Mouse (Mus musculus) stomach, embryonic 15.5 days (tissue): ENCODE results near the gene Zfp691. TPM values are rescaled to one million over a fixed set of nuclear protein-coding genes. Genes with fewer than 3 reads are reported as not detected.

Source experiments
- ATAC-seq: fragments of 200-750 bp; cut with Nextera tagmentation; 2 replicates; pipeline ENCODE4 v1.8.0; 2017; ENCODE audit warnings: low read depth, moderate number of reproducible peaks, moderate TSS enrichment; ENCODE audit not compliant: insufficient read depth, low FRiP score
- H3K27ac ChIP-seq: fragments of 300-500 bp; sonication (generic); 2 replicates; pipeline ENCODE4 v1.5.1; 2015; ENCODE audit warnings: mild to moderate bottlenecking, inconsistent platforms
- H3K27me3 ChIP-seq: fragments of 300-500 bp; sonication (generic); replicated peaks from 2 replicates; pipeline ENCODE4 v1.6.1; 2015; ENCODE audit warnings: inconsistent platforms
- H3K36me3 ChIP-seq: fragments of 300-500 bp; sonication (generic); 2 replicates; pipeline ENCODE4 v1.6.1; 2015; ENCODE audit warnings: inconsistent platforms
- H3K4me1 ChIP-seq: fragments of 300-500 bp; sonication (generic); 2 replicates; pipeline ENCODE4 v1.6.1; 2015; ENCODE audit warnings: inconsistent platforms
- H3K4me2 ChIP-seq: fragments of 300-500 bp; sonication (generic); 2 replicates; pipeline ENCODE4 v1.6.1; 2015; ENCODE audit warnings: mild to moderate bottlenecking, inconsistent platforms
- H3K4me3 ChIP-seq: fragments of 300-500 bp; sonication (generic); replicated peaks from 2 replicates; pipeline ENCODE4 v1.5.1; 2015; ENCODE audit warnings: inconsistent platforms
- H3K9ac ChIP-seq: fragments of 300-500 bp; sonication (generic); 2 replicates; pipeline ENCODE4 v1.6.1; 2015; ENCODE audit warnings: inconsistent platforms
- H3K9me3 ChIP-seq: fragments of 300-500 bp; sonication (generic); 2 replicates; pipeline ENCODE4 v1.6.1; 2016; ENCODE audit warnings: inconsistent platforms
- WGBS: fragments of 180-500 bp; shearing (Covaris S2); methylation state at CpG from one replicate; pipeline ENCODE4 v1.1.7; 2015; 5-methylcytosine and 5-hydroxymethylcytosine counted together
- polyA plus RNA-seq: library from polyadenylated mRNA; unstranded; fragments of >200 nt; fragmentation: Nextera tagmentation; extraction: Ambion mirVana; gene quantifications from 2 replicates; pipeline ENCODE4 v1.2.1, GENCODE M21; 2015

Gene Zfp691
- polyA plus RNA-seq, result 4.6 and 5.5 TPM in 2 replicates

DNA sequence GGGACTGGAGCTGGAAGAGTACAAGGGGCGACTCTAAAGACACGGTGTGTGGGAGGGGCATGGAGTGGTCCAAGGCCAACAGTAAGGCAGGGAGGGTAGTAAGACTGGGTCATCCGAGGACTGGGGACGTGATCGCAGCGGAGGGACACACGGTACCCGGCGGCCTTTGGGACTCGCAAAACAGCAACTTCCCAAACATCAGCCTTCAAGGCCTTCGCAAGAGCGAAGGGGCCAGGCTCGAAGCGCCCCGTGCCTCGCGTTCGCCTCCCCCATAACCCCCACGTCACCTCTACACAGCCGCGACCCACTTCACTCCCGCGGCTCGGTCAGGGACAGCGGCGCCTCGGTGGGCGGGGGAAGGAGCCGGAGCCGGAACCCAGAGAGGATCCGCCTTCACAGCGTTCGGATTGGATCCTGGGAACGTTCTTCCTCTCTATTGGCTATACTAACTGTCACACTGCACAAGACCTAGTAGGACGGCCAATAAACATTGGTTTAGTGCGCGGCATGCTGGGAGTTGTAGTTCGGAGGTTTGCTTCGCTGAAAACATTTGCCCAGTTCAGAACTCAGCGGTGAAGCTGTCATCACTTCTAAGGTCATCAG, at the start of gene Zfp691:
Gene Zfp691, minus strand, starts transcription at position 345 of the 603 bp plus-strand sequence.
- WGBS, result under 1% methylated on average over 39 of the region's 40 CpGs
- no peak within 1 kb of the TSS for H3K27ac ChIP-seq
- peak within 1 kb of the TSS; percentile 62 for H3K4me2 ChIP-seq
- 0 out of 2 replicates have a peak, but pooled peaks cover 9% of the 10 kb centered on the region for H3K36me3 ChIP-seq
- H3K9ac ChIP-seq, result peak within 1 kb of the TSS; percentile 76
- H3K4me1 ChIP-seq, result peaks cover 8% of the 10 kb centered on the region
- H3K4me3 ChIP-seq, result peak within 1 kb of the TSS; percentile 82
- H3K27me3 ChIP-seq, result no peaks in the 10 kb centered on the region
- H3K9me3 ChIP-seq, result no peaks in the 10 kb centered on the region
- ATAC-seq, result peak; percentile 100

GRCm38 (mm10) chr4:119223696-119224095, 49.7 kb upstream of the Zfp691 start:
- Histone ChIP-seq H3K36me3 (peaks cover 25% of the 10 kb centered on the region), H3K4me1 (no peaks in the 10 kb centered on the region), H3K9me3 (no peaks in the 10 kb centered on the region), H3K4me3 (no peak overlapping the region), H3K9ac (no peak overlapping the region), H3K27ac (no peak overlapping the region), H3K4me2 (no peak overlapping the region), H3K27me3 (no peaks in the 10 kb centered on the region)
- no peak for ATAC-seq
- 91% methylated on average over 1 of the region's 1 CpGs for WGBS

DNA sequence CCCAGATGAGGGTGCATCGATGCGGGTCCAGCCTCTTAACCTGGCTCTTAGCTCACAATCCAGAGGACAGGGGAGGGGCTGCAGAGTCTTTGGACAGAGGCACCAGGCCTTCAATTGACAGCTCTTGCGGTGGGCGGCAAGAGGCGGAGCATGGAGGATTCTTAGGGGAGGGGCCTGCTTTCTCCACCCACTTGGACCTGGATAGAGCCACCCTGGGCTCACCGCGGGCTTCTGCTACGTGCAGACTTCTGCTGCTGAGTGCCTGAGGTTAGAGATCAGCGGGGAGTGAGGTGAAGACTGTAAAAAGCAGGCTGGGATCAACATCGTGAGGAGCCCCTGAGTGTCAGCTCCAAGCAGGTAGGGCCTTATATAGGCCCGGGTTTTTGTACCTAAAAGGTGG, 44.2 kb upstream of the Zfp691 start, which contains the start of gene Tmem269:
Gene Tmem269, minus strand, starts transcription at position 49 of the 400 bp plus-strand sequence.
- Histone ChIP-seq H3K27me3 (no peaks in the 10 kb centered on the region), H3K4me1 (0 out of 2 replicates have a peak, but pooled peaks cover 4% of the 10 kb centered on the region), H3K4me2 (no peak within 1 kb of the TSS), H3K9ac (no peak within 1 kb of the TSS), H3K36me3 (0 out of 2 replicates have a peak, but pooled peaks cover 4% of the 10 kb centered on the region), H3K27ac (no peak within 1 kb of the TSS), H3K4me3 (no peak within 1 kb of the TSS), H3K9me3 (no peaks in the 10 kb centered on the region)
- ATAC-seq, result no peak
- 11% methylated on average over 11 of the region's 11 CpGs for WGBS

DNA sequence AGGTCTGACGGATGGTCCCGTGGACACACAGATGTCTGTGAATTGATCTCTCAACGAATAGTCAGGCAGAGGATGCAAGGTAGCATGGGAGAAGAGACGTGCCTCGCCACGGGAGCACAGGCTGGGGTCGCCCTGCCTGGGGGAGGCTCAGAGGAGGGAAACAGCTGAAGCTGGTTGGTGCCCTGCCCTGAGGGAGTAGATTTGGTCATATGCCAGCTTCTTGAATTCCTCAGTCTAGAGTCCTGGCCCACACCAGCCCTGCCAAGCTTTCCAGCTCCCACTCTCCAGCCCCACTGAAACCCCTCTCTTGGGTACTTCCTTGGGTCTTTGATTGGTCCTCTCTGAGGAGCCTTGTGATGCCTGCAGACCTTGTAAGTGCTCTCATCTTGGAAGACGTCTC, 42.7 kb upstream of the Zfp691 start:
- Histone ChIP-seq H3K4me2 (no peak overlapping the region), H3K9me3 (no peaks in the 10 kb centered on the region), H3K4me3 (no peak overlapping the region), H3K27ac (no peak overlapping the region), H3K9ac (no peak overlapping the region), H3K4me1 (0 out of 2 replicates have a peak, but pooled peaks cover 4% of the 10 kb centered on the region), H3K27me3 (no peaks in the 10 kb centered on the region), H3K36me3 (no peaks in the 10 kb centered on the region)
- no peak for ATAC-seq
- 66% methylated on average over 8 of the region's 8 CpGs for WGBS

DNA sequence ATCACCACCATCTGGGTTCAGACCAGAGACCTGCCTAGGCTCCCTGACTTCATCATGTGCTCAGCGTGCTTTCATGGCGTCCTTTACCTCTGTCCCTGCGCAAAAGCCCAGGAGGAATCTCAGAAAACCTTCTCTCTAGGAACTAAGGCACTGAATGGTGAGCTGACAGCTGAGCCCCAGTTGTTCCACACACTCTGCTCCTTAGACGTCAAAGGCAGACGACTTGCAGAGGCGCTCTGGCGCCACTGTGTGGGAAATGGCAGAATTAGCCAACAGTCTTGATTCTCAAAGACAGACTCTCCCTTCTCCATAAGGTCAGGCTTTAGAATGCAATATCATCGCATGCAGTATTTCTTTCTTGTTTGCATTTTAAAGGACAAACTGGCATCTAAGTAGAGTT, 30.7 kb upstream of the Zfp691 start:
- no peak overlapping the region for H3K4me2 ChIP-seq
- 17% methylated on average over 8 of the region's 8 CpGs for WGBS
- no peak overlapping the region for H3K27ac ChIP-seq
- no peaks in the 10 kb centered on the region for H3K36me3 ChIP-seq
- no peak overlapping the region for H3K4me3 ChIP-seq
- H3K9me3 ChIP-seq, result no peaks in the 10 kb centered on the region
- no peak for ATAC-seq
- no peak overlapping the region for H3K9ac ChIP-seq
- H3K4me1 ChIP-seq, result no peaks in the 10 kb centered on the region
- no peaks in the 10 kb centered on the region for H3K27me3 ChIP-seq

DNA sequence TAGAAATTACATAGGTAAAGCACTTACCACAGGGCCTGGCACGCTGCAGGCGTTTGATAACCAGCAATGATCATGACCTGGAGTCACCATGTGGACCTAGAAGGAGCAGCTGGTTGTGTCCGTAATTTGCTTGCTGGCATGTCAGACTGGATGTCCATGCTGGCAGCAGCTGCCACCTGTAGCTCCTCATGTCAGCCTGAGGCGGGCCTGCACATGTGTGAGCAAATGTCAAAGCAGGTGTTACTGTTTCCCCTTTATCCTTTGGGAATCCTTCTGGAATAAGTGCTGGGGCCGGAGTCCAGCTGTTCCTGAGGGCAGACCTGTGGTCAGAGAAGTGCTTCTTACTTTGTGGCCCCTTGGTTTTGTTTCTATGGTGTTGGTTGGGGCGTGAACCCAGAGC, 24.1 kb upstream of the Zfp691 start:
- no peak for ATAC-seq
- Histone ChIP-seq H3K27me3 (no peaks in the 10 kb centered on the region), H3K9ac (no peak overlapping the region), H3K27ac (no peak overlapping the region), H3K4me3 (no peak overlapping the region), H3K36me3 (no peaks in the 10 kb centered on the region), H3K9me3 (no peaks in the 10 kb centered on the region), H3K4me1 (peaks cover 14% of the 10 kb centered on the region; the same call in 1 of the 2 replicates), H3K4me2 (no peak overlapping the region)
- WGBS, result 78% methylated on average over 6 of the region's 6 CpGs

GRCm38 (mm10) chr4:119195582-119196320, 21.8 kb upstream of the Zfp691 start:
- WGBS, result 9% methylated on average over 16 of the region's 18 CpGs
- no peak for ATAC-seq

DNA sequence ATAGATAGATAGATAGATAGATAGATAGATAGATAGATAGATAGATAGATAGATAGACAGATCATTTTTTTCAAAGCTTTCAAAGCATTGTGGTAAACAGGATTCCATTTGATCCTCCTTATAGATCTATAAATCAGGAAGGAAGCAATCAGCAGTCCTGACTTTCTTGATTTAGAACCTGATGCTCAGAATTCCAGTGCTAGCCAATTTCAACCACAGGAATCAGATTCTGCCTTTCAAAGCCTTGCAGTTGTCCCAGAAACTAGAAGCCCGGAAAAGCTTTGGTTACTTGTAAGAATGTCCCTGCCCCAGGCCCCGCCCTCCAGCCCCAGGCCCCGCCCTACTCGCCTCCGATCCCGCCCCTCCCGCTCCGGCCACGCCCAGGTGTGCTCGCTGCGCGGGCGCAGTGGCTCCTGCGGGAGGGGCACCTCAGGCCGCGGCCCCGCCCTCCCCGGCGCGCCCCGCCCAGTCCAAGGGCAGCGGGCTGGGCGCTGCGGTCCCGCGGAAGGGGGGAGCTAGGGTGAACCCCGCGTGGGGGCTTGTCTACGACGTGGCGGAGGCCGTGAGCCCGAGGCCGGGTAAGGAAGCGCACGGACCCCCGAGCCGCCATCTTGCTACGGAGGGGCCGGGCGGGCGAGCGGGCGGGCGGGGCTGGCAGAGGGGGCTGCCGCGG, 21.1 kb upstream of the Zfp691 start, which contains the start of gene Svbp:
Gene Svbp, plus strand, starts transcription at position 398 of the 673 bp plus-strand sequence.
- peak; percentile 90 for ATAC-seq
- H3K27ac ChIP-seq, result peak within 1 kb of the TSS; percentile 45; the same call in 1 of the 2 replicates
- no peaks in the 10 kb centered on the region for H3K36me3 ChIP-seq
- H3K4me3 ChIP-seq, result peak within 1 kb of the TSS; percentile 67
- peak within 1 kb of the TSS; percentile 65 for H3K4me2 ChIP-seq
- no peaks in the 10 kb centered on the region for H3K9me3 ChIP-seq
- no peaks in the 10 kb centered on the region for H3K27me3 ChIP-seq
- H3K9ac ChIP-seq, result peak within 1 kb of the TSS; percentile 42; the same call in 1 of the 2 replicates
- under 1% methylated on average over 43 of the region's 47 CpGs for WGBS
- peaks cover 14% of the 10 kb centered on the region; the same call in 1 of the 2 replicates for H3K4me1 ChIP-seq

More at GRCm38 (mm10) chr4:119195582-119196320, 21.8 kb upstream of the Zfp691 start:
- Histone ChIP-seq H3K4me3 (peak overlapping the region; percentile 67), H3K27me3 (no peaks in the 10 kb centered on the region), H3K9me3 (no peaks in the 10 kb centered on the region), H3K4me1 (peaks cover 14% of the 10 kb centered on the region; the same call in 1 of the 2 replicates), H3K36me3 (no peaks in the 10 kb centered on the region), H3K27ac (peak overlapping the region; percentile 45; the same call in 1 of the 2 replicates), H3K4me2 (peak overlapping the region; percentile 65), H3K9ac (peak overlapping the region; percentile 42; the same call in 1 of the 2 replicates)

GRCm38 (mm10) chr4:119192757-119193156, 18.8 kb upstream of the Zfp691 start:
- H3K27me3 ChIP-seq, result no peaks in the 10 kb centered on the region
- ATAC-seq, result no peak
- H3K9me3 ChIP-seq, result no peaks in the 10 kb centered on the region
- no peaks in the 10 kb centered on the region for H3K36me3 ChIP-seq
- no peak overlapping the region for H3K4me2 ChIP-seq
- WGBS, result 86% methylated on average over 4 of the region's 4 CpGs
- no peak overlapping the region for H3K9ac ChIP-seq
- peaks cover 14% of the 10 kb centered on the region; the same call in 1 of the 2 replicates for H3K4me1 ChIP-seq
- no peak overlapping the region for H3K4me3 ChIP-seq
- H3K27ac ChIP-seq, result no peak overlapping the region

- Histone ChIP-seq H3K4me3 (no peak overlapping the region), H3K27ac (no peak overlapping the region), H3K4me1 (0 out of 2 replicates have a peak, but pooled peaks cover 7% of the 10 kb centered on the region), H3K9ac (no peak overlapping the region), H3K27me3 (no peaks in the 10 kb centered on the region), H3K9me3 (no peaks in the 10 kb centered on the region), H3K4me2 (no peak overlapping the region), H3K36me3 (no peaks in the 10 kb centered on the region)
- WGBS, result 56% methylated on average over 3 of the region's 3 CpGs
- no peak for ATAC-seq
Observed at GRCm38 (mm10) chr4:119191273-119191672, 17.3 kb upstream of the Zfp691 start.

GRCm38 (mm10) chr4:119190618-119191017, 16.6 kb upstream of the Zfp691 start:
- H3K9ac ChIP-seq, result no peak overlapping the region
- H3K4me3 ChIP-seq, result no peak overlapping the region
- 68% methylated on average over 8 of the region's 8 CpGs for WGBS
- no peak overlapping the region; the same call in 1 of the 2 replicates for H3K27ac ChIP-seq
- no peaks in the 10 kb centered on the region for H3K36me3 ChIP-seq
- H3K4me1 ChIP-seq, result 0 out of 2 replicates have a peak, but pooled peaks cover under 1% of the 10 kb centered on the region
- H3K27me3 ChIP-seq, result no peaks in the 10 kb centered on the region
- H3K4me2 ChIP-seq, result no peak overlapping the region
- no peaks in the 10 kb centered on the region for H3K9me3 ChIP-seq
- no peak; the same call in 1 of the 2 replicates for ATAC-seq
